Mouse (Mus musculus): ENCODE results near the gene Ubxn1.

GRCm38 (mm10) chr19:8839908-8840791 lies 31.1 kb upstream of the Ubxn1 start:
- no peak for TF ChIP-seq USF1 (IDR thresholded peaks at IDR 0.05; ENCODE audit: low read depth)
- TF ChIP-seq CTCF (IDR thresholded peaks at IDR 0.05; ENCODE audit: control insufficient read depth, insufficient read depth, insufficient read length) = no peak
- TF ChIP-seq MYOD1 (IDR thresholded peaks at IDR 0.05; ENCODE audit: control insufficient read depth, insufficient read length, low read depth) = no peak
- no peak for TF ChIP-seq MYOG (IDR thresholded peaks at IDR 0.05; ENCODE audit: control insufficient read depth, extremely low read depth, insufficient read length)

Measured in C2C12 (cell line).